Mouse (Mus musculus) kidney, embryonic 14.5 days (tissue): ENCODE data around the gene Wnt2b. TPM values are rescaled to one million over a fixed set of nuclear protein-coding genes. Genes with fewer than 3 reads are reported as not detected.
A peak's percentile ranks its signal among the peaks of the same experiment; 100 is the strongest.

Experiments used
- ATAC-seq: fragments of 200-750 bp; cut with Nextera tagmentation; 2 replicates; pipeline ENCODE4 v1.8.0; 2017; ENCODE audit warnings: moderate number of reproducible peaks, mild to moderate bottlenecking, moderate TSS enrichment, moderate library complexity; ENCODE audit not compliant: low FRiP score, low TSS enrichment
- H3K27ac ChIP-seq: fragments of 300-500 bp; sonication (generic); 2 replicates; pipeline ENCODE4 v1.5.1; 2014; ENCODE audit warnings: low read depth, mild to moderate bottlenecking, low read length, moderate library complexity, mixed read lengths
- H3K27me3 ChIP-seq: fragments of 300-500 bp; sonication (generic); 2 replicates; pipeline ENCODE4 v1.6.1; 2014; ENCODE audit warnings: mild to moderate bottlenecking, low read length; ENCODE audit not compliant: control insufficient read depth, insufficient read depth
- H3K36me3 ChIP-seq: fragments of 300-500 bp; sonication (generic); 2 replicates; pipeline ENCODE4 v1.6.1; 2014; ENCODE audit warnings: low read length, mixed read lengths; ENCODE audit not compliant: control insufficient read depth, insufficient read depth
- H3K4me1 ChIP-seq: fragments of 300-500 bp; sonication (generic); 2 replicates; pipeline ENCODE4 v1.6.1; 2014; ENCODE audit warnings: low read length, mixed read lengths; ENCODE audit not compliant: control insufficient read depth, insufficient read depth
- H3K4me2 ChIP-seq: fragments of 300-500 bp; sonication (generic); replicated peaks from 2 replicates; pipeline ENCODE4 v1.6.1; 2014; ENCODE audit warnings: low read depth, mild to moderate bottlenecking, low read length
- H3K4me3 ChIP-seq: fragments of 300-500 bp; sonication (generic); 2 replicates; pipeline ENCODE4 v1.5.1; 2014; ENCODE audit warnings: mild to moderate bottlenecking, low read length
- H3K9ac ChIP-seq: fragments of 300-500 bp; sonication (generic); 2 replicates; pipeline ENCODE4 v1.6.1; 2014; ENCODE audit warnings: low read depth, mild to moderate bottlenecking, low read length, moderate library complexity
- H3K9me3 ChIP-seq: fragments of 300-500 bp; sonication (generic); 2 replicates; pipeline ENCODE4 v1.6.1; 2016; ENCODE audit warnings: low read length; ENCODE audit not compliant: control insufficient read depth
- WGBS: fragments of 180-500 bp; shearing (Covaris S2); extraction: QIAGEN DNeasy Blood & Tissue Kit; methylation state at CpG from one replicate; pipeline ENCODE4 v1.1.7; 2014; 5-methylcytosine and 5-hydroxymethylcytosine counted together
- polyA plus RNA-seq: library from polyadenylated mRNA; unstranded; fragments of >200 nt; fragmentation: Nextera tagmentation; extraction: Ambion mirVana; gene quantifications from 2 replicates; pipeline ENCODE4 v1.2.1, GENCODE M21; 2014

Gene Wnt2b
- 0.39 and 0.62 TPM in 2 replicates for polyA plus RNA-seq

DNA sequence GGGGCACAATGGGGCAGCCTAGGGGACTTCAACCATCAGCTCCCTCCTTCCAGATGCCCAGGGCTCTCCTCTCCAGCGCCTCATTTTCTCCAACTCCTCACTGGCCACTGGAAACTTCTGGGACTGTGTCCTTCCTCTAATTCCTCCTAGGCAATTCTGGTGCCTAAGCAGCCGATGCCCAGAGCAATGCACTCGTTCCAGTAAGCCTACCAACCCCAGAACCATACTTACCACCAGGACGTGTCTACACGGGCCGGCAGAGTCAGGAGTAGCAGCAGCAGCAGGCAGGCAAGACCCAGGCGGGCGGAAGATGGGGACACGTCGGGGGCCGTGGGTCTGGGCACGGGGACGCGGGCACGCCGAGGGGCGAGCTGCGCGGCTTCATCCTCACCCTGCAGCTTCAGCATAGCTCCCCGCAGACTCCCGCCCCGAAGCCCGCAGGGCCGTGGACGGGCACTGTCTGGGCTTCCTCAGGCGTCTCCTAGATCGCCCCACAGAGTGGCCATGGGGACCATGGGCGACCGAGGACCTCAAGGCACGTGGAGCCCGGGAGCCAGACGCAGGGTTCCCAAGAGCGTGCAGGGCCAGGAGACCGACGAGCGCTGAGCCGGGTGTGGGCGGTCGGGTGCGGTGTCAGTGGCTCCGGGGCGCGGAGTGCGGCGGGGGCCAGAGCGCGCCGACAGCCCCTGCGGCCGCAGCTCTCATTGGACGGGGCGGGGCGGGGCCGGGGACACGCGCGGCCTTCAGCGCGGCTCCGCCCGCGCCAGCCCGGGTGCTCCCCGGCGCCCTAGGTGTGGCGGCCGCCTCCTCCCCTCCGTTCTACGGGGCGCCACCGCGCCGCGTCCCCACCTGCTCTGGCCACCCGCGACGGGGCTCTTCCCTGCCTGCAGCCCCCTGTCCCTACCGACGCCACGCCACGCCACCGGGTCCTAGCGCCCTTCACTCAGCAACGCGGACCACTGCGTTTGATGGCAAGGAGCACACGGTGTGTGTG, at the start of gene Wnt2b:
TSS of gene Wnt2b (minus strand) at position 856 of the 994 bp plus-strand sequence.
- peaks cover 16% of the 10 kb centered on the region for H3K4me1 ChIP-seq
- H3K27ac ChIP-seq = no peak within 1 kb of the TSS
- H3K9me3 ChIP-seq = no peaks in the 10 kb centered on the region
- peak within 1 kb of the TSS; percentile 51 for H3K4me3 ChIP-seq
- ATAC-seq = peak; percentile 45
- peaks cover 55% of the 10 kb centered on the region for H3K27me3 ChIP-seq
- 2% methylated on average over 76 of the region's 87 CpGs for WGBS
- H3K36me3 ChIP-seq = no peaks in the 10 kb centered on the region
- H3K9ac ChIP-seq = peak within 1 kb of the TSS; percentile 47; the same call in 1 of the 2 replicates
- H3K4me2 ChIP-seq = peak within 1 kb of the TSS; percentile 71

DNA sequence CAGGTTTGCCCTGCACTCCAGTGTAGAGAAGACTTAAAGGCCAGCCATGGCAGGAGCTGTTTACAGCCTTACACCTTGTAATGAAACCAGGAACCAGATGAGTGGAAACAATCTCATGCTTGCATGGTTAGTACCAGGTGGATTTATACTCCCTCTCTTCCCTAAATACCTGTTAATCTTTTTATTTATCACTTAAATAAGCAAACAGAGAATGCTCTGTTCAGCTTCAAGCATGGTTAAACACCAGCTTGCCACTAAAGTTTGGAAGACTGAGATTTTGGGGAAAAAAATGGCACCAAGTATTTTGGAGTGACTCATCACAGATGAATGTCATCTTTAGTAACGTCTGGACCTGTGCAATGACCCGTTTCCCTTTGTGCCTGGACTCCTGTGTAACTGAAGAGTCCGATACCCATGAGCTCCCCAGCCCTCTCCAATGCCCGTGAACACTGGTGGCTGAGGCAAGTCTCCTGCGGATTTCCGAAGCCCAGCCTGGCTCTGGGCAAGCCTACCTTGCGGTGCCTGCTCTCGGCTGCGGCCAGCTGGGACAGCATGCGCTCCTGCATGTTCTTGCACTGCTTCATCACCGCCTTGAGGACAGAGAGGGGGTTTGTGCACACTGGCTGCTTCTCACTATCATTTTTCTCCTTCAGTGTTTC, 49.1 kb upstream of the Wnt2b start:
- Histone ChIP-seq H3K4me2 (no peak overlapping the region), H3K27ac (no peak overlapping the region), H3K27me3 (no peaks in the 10 kb centered on the region), H3K9ac (no peak overlapping the region), H3K36me3 (peaks cover 46% of the 10 kb centered on the region), H3K4me1 (no peaks in the 10 kb centered on the region), H3K4me3 (no peak overlapping the region), H3K9me3 (no peaks in the 10 kb centered on the region)
- WGBS = 68% methylated on average over 11 of the region's 11 CpGs
- no peak for ATAC-seq

DNA sequence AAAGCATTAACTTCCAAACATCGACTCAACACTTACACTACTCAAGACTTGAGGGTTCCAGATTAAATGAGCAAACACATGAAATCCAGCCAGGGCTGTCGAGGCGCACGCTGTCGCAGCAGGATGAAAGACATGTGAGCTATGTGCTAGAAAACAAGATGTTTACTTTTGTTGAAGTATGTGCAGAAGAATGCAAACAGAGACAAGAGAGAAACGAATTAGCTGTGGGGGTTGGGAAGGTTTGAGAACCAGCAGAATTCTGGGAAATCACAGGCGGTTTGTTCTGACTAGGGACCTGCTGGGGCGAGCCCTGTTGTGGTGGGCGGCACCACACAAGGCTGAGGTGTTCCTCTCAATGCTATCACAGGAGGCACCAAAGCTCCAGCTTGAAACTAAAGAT, 46.3 kb upstream of the Wnt2b start:
- no peak overlapping the region for H3K9ac ChIP-seq
- H3K27ac ChIP-seq = no peak overlapping the region
- ATAC-seq = no peak
- no peak overlapping the region for H3K4me2 ChIP-seq
- H3K9me3 ChIP-seq = no peaks in the 10 kb centered on the region
- H3K4me3 ChIP-seq = no peak overlapping the region
- no peaks in the 10 kb centered on the region for H3K27me3 ChIP-seq
- 89% methylated on average over 9 of the region's 9 CpGs for WGBS
- no peaks in the 10 kb centered on the region for H3K4me1 ChIP-seq
- H3K36me3 ChIP-seq = peaks cover 74% of the 10 kb centered on the region

DNA sequence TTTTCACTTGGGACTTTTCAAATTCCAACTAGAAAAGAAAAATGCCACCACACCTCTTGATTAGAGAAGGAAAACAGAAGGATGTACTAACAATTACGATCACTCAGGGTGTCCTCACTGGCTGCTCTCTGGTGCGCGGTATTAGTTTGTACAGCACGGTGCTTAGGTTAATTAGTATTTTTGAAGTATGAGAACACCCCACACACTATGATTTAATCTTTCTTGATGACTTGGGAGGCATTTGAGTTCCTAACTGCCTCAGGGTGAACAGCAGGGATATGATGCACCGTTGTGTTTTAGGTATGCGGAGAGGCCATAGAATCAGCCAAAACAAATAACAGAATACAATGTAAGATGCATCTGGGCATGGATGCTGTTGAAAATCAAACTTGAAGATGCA, 44.4 kb upstream of the Wnt2b start:
- no peak overlapping the region for H3K4me2 ChIP-seq
- H3K4me3 ChIP-seq = no peak overlapping the region
- 74% methylated on average over 6 of the region's 6 CpGs for WGBS
- no peaks in the 10 kb centered on the region for H3K27me3 ChIP-seq
- no peaks in the 10 kb centered on the region for H3K9me3 ChIP-seq
- H3K27ac ChIP-seq = no peak overlapping the region; the same call in 1 of the 2 replicates
- no peak for ATAC-seq
- peaks cover 85% of the 10 kb centered on the region for H3K36me3 ChIP-seq
- no peak overlapping the region for H3K9ac ChIP-seq
- H3K4me1 ChIP-seq = no peaks in the 10 kb centered on the region

DNA sequence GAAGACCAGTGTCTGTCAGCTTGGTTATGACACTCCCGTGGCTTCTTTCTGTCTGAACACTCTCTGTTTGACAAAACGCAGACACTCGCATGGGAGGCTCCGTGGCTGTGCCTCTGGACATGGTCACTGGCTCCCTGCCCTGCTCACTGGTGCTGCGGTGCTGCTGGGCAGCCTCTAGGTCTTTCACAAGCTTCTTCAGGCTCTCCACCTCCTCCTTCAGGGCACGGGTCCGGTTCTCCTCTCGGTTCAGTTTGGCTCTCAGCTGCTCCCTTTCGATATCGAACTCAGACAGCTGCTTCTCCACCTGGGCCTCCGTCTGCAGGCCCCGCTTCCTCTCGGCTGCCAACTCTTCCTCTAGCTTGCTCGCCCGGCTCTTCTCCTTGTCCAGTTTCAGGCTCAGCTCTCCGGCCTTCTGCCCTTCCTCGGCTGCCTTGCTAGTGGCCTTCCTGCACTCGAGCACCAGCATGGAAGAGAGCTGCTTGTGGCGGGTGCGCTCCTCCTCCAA, 43.9 kb upstream of the Wnt2b start:
- 92% methylated on average over 20 of the region's 20 CpGs for WGBS
- Histone ChIP-seq H3K9me3 (no peaks in the 10 kb centered on the region), H3K27me3 (no peaks in the 10 kb centered on the region), H3K4me1 (no peaks in the 10 kb centered on the region), H3K27ac (no peak overlapping the region; the same call in 1 of the 2 replicates), H3K9ac (no peak overlapping the region), H3K36me3 (peaks cover 83% of the 10 kb centered on the region), H3K4me2 (no peak overlapping the region), H3K4me3 (no peak overlapping the region)
- ATAC-seq = no peak

DNA sequence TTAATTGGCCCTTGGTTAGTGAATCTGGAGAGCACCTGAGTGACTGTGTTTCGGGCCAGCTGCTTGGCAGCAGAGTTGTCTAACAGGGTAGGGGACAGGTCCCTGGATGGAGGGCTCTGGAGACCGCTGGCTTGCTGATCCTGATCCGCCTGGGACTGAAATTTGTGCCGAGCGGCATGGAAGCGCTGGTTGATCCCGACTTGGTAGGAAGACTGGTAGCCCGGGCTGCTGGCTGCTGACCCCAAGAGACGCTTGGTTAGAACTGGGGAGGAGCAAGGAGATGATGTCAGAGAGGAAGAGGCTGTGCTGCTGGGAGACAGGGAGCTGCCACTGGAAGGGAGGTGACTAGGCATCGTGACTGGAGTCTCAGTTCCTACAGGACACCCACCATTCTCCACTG, 43.3 kb upstream of the Wnt2b start:
- Histone ChIP-seq H3K36me3 (peaks cover 77% of the 10 kb centered on the region), H3K27ac (no peak overlapping the region), H3K4me1 (no peaks in the 10 kb centered on the region), H3K9ac (no peak overlapping the region), H3K9me3 (no peaks in the 10 kb centered on the region), H3K27me3 (no peaks in the 10 kb centered on the region), H3K4me3 (no peak overlapping the region), H3K4me2 (no peak overlapping the region)
- WGBS = 92% methylated on average over 10 of the region's 10 CpGs
- no peak for ATAC-seq

- H3K27ac ChIP-seq = no peak overlapping the region
- 90% methylated on average over 14 of the region's 14 CpGs for WGBS
- no peak overlapping the region for H3K4me3 ChIP-seq
- no peak overlapping the region for H3K4me2 ChIP-seq
- no peaks in the 10 kb centered on the region for H3K9me3 ChIP-seq
- H3K27me3 ChIP-seq = no peaks in the 10 kb centered on the region
- H3K4me1 ChIP-seq = no peaks in the 10 kb centered on the region
- peaks cover 67% of the 10 kb centered on the region for H3K36me3 ChIP-seq
- H3K9ac ChIP-seq = no peak overlapping the region
- ATAC-seq = no peak
Observed at GRCm38 (mm10) chr3:105003960-105004463, 42.3 kb upstream of the Wnt2b start.

DNA sequence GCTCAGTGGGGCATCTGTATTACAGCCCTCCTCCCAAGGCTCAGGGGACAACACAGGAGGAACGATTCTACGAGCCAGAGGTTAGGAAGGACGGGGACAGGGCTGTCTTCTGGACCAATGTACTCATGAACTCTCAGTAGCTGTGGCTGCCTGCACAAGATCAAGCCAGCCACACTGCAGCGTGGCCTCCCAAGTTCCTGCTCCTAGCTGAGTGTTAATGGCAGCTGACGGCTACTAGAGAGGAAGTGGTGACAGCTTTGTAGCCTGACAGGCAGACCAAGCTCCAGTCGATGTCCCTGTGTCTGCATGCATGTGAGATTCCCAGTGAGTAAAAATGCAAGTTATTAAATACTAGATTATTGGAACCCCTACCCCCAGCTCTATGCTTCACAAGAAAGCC, 39.7 kb upstream of the Wnt2b start:
- WGBS = 70% methylated on average over 6 of the region's 6 CpGs
- Histone ChIP-seq H3K36me3 (peaks cover 46% of the 10 kb centered on the region), H3K27me3 (no peaks in the 10 kb centered on the region), H3K27ac (no peak overlapping the region), H3K4me2 (no peak overlapping the region), H3K9ac (no peak overlapping the region), H3K4me3 (no peak overlapping the region), H3K4me1 (peaks cover 5% of the 10 kb centered on the region; the same call in 1 of the 2 replicates), H3K9me3 (no peaks in the 10 kb centered on the region)
- no peak for ATAC-seq
